Mouse (Mus musculus) brain, embryonic 14.5 days (tissue): Measurements from ENCODE around the gene Comp. TPM values are rescaled to one million over a fixed set of nuclear protein-coding genes. Genes with fewer than 3 reads are reported as not detected.

Experiments
- DNase-seq: peaks from one replicate; pipeline ENCODE4 v3.0.0-alpha.2; 2011; ENCODE audit warnings: low read depth
- CTCF ChIP-seq: fragments of 200-500 bp; IDR thresholded peaks from 2 replicates; pipeline ENCODE4 v1.5.1; 2012; ENCODE audit warnings: inconsistent platforms, mild to moderate bottlenecking, moderate library complexity, borderline replicate concordance; ENCODE audit not compliant: insufficient read depth, insufficient read length; ENCODE audit errors: extremely low read depth
- POLR2A ChIP-seq: fragments of 200-500 bp; IDR thresholded peaks from 2 replicates; pipeline ENCODE4 v1.6.1; 2012; ENCODE audit warnings: mild to moderate bottlenecking, inconsistent platforms, borderline replicate concordance; ENCODE audit not compliant: poor library complexity, insufficient read depth, insufficient read length, severe bottlenecking; ENCODE audit errors: extremely low read depth
- polyA plus RNA-seq: library from polyadenylated mRNA; depleted of rRNA; stranded (reverse); fragments of >200 nt; gene quantifications from 2 replicates; pipeline ENCODE4 v1.2.3, GENCODE M21; 2012; rRNA removed

Gene Comp
- polyA plus RNA-seq: 0.12 and 0.64 TPM in 2 replicates

GRCm38 (mm10) chr8:70373397-70374317 lies at the start of gene Comp:
Gene Comp, plus strand, starts transcription at chr8:70373558.
- no peak for DNase-seq
- TF ChIP-seq POLR2A (no peak), CTCF (no peak)

- TF ChIP-seq POLR2A (no peak), CTCF (no peak)
- DNase-seq: no peak
Measured at GRCm38 (mm10) chr8:70323716-70324115, 49.6 kb upstream of the Comp start.

- DNase-seq: no peak
- TF ChIP-seq CTCF: no peak
Measured at GRCm38 (mm10) chr8:70327512-70327911, 45.8 kb upstream of the Comp start.

GRCm38 (mm10) chr8:70329124-70329834 lies 44.1 kb upstream of the Comp start, which contains the start of gene Gdf1:
Gene Gdf1, plus strand, starts transcription at chr8:70329817.
- no peak for DNase-seq
- TF ChIP-seq POLR2A: no peak
- no peak for TF ChIP-seq CTCF

GRCm38 (mm10) chr8:70329835-70330740 lies 43.3 kb upstream of the Comp start:
- no peak for DNase-seq
- no peak for TF ChIP-seq POLR2A
- no peak for TF ChIP-seq CTCF

- TF ChIP-seq POLR2A: no peak
- peak; percentile 61 for TF ChIP-seq CTCF
- DNase-seq: peak; percentile 82
Measured at GRCm38 (mm10) chr8:70330741-70331364, 42.5 kb upstream of the Comp start.

- no peak for TF ChIP-seq POLR2A
- peak; percentile 47 for DNase-seq
Measured at GRCm38 (mm10) chr8:70331526-70331925, 41.8 kb upstream of the Comp start.

GRCm38 (mm10) chr8:70332070-70332877 lies 41.1 kb upstream of the Comp start:
- TF ChIP-seq POLR2A (no peak), CTCF (peak; percentile 84)
- DNase-seq: peak; percentile 88

GRCm38 (mm10) chr8:70332878-70333202 lies 40.5 kb upstream of the Comp start:
- no peak for TF ChIP-seq POLR2A
- TF ChIP-seq CTCF: no peak
- DNase-seq: no peak

GRCm38 (mm10) chr8:70338931-70339330 lies 34.4 kb upstream of the Comp start:
- DNase-seq: no peak
- TF ChIP-seq POLR2A (no peak), CTCF (no peak)

- DNase-seq: no peak
Measured at GRCm38 (mm10) chr8:70340659-70341058, 32.7 kb upstream of the Comp start.

More at GRCm38 (mm10) chr8:70340659-70341058, 32.7 kb upstream of the Comp start:
- TF ChIP-seq CTCF: no peak
- TF ChIP-seq POLR2A: no peak
